Mouse (Mus musculus): ENCODE measurements around the gene Mtnr1b. TPM values are rescaled to one million over a fixed set of nuclear protein-coding genes. Genes with fewer than 3 reads are reported as not detected.

Mtnr1b gene
- polyA plus RNA-seq, 1 experiment from 2014 or later, result not detected

GRCm38 (mm10) chr9:15781936-15782335, 92.4 kb downstream of the Mtnr1b start:
- no peaks in the 10 kb centered on the region for H3K36me3 ChIP-seq (ENCODE audit: control insufficient read depth, insufficient read depth, low read length)
- WGBS, result 70% methylated on average over 4 of the region's 4 CpGs
- no peak overlapping the region for H3K27ac ChIP-seq (ENCODE audit: low read depth, low read length)
- no peaks in the 10 kb centered on the region for H3K27me3 ChIP-seq (ENCODE audit: control insufficient read depth, insufficient read depth, low read length)
- no peak overlapping the region for H3K4me2 ChIP-seq (replicated peaks; ENCODE audit: low read depth, low read length)
- H3K9me3 ChIP-seq (ENCODE audit: control insufficient read depth, low read length), result no peaks in the 10 kb centered on the region
- no peak overlapping the region for H3K4me3 ChIP-seq (ENCODE audit: low read length)
- no peak overlapping the region for H3K9ac ChIP-seq (ENCODE audit: low read depth, low read length)
- no peak for ATAC-seq (ENCODE audit: low FRiP score, low TSS enrichment)
- H3K4me1 ChIP-seq (ENCODE audit: control insufficient read depth, insufficient read depth, low read length), result no peaks in the 10 kb centered on the region

GRCm38 (mm10) chr9:15774911-15775310, 99.4 kb downstream of the Mtnr1b start:
- no peaks in the 10 kb centered on the region for H3K36me3 ChIP-seq (ENCODE audit: control insufficient read depth, insufficient read depth, low read length)
- H3K9me3 ChIP-seq (ENCODE audit: control insufficient read depth, low read length), result no peaks in the 10 kb centered on the region
- ATAC-seq (ENCODE audit: low FRiP score, low TSS enrichment), result no peak
- no peak overlapping the region for H3K4me2 ChIP-seq (replicated peaks; ENCODE audit: low read depth, low read length)
- no peak overlapping the region for H3K9ac ChIP-seq (ENCODE audit: low read depth, low read length)
- no peak overlapping the region for H3K4me3 ChIP-seq (ENCODE audit: low read length)
- no peak overlapping the region for H3K27ac ChIP-seq (ENCODE audit: low read depth, low read length)
- 77% methylated on average over 1 of the region's 1 CpGs for WGBS
- H3K4me1 ChIP-seq (ENCODE audit: control insufficient read depth, insufficient read depth, low read length), result no peaks in the 10 kb centered on the region
- H3K27me3 ChIP-seq (ENCODE audit: control insufficient read depth, insufficient read depth, low read length), result no peaks in the 10 kb centered on the region

Other genes with a start within 250 kb of the Mtnr1b start
- 0.69 and 0.80 TPM in 2 replicates for gene Deup1, start 246.6 kb downstream of the Mtnr1b start, polyA plus RNA-seq (2014; fragmentation: Nextera tagmentation; extraction: Ambion mirVana)
- gene Slc36a4, start 164.8 kb downstream of the Mtnr1b start, polyA plus RNA-seq (2014; fragmentation: Nextera tagmentation; extraction: Ambion mirVana), result 14.9 and 25.7 TPM in 2 replicates